Mouse (Mus musculus): ENCODE results near the gene Trim31. TPM values are rescaled to one million over a fixed set of nuclear protein-coding genes. Genes with fewer than 3 reads are reported as not detected.

Gene Trim31
- total and polyA plus RNA-seq, 3 experiments = not detected

GRCm38 (mm10) chr17:36896583-36896982, 1.3 kb upstream of the Trim31 start:
- peak; percentile 24 for DNase-seq

- no peak for DNase-seq
Observed at GRCm38 (mm10) chr17:36897065-36897464, 853 bp upstream of the Trim31 start.

GRCm38 (mm10) chr17:36899376-36899775, 1.5 kb downstream of the Trim31 start:
- no peak for DNase-seq

- no peak for DNase-seq
Observed at GRCm38 (mm10) chr17:36900001-36900400, 2.1 kb downstream of the Trim31 start.

GRCm38 (mm10) chr17:36900691-36901090, 2.8 kb downstream of the Trim31 start:
- DNase-seq = no peak

GRCm38 (mm10) chr17:36903651-36904050, 5.7 kb downstream of the Trim31 start:
- DNase-seq = peak; percentile 21

GRCm38 (mm10) chr17:36908235-36908634, 10.3 kb downstream of the Trim31 start:
- no peak for DNase-seq

- DNase-seq = no peak
Observed at GRCm38 (mm10) chr17:36909802-36910201, 11.9 kb downstream of the Trim31 start.

GRCm38 (mm10) chr17:36912031-36912430, 14.1 kb downstream of the Trim31 start:
- DNase-seq = no peak

GRCm38 (mm10) chr17:36914108-36914507, 16.2 kb downstream of the Trim31 start:
- DNase-seq = peak; percentile 61

- peak; percentile 43 for DNase-seq
Observed at GRCm38 (mm10) chr17:36915076-36915475, 17.2 kb downstream of the Trim31 start.

- peak; percentile 84 for DNase-seq
Observed at GRCm38 (mm10) chr17:36920239-36920638, 22.3 kb downstream of the Trim31 start.

- DNase-seq = no peak
Observed at GRCm38 (mm10) chr17:36922715-36923114, 24.8 kb downstream of the Trim31 start.

GRCm38 (mm10) chr17:36923491-36923890, 25.6 kb downstream of the Trim31 start:
- no peak for DNase-seq

- peak; percentile 73 for DNase-seq
Observed at GRCm38 (mm10) chr17:36927496-36928120, 29.7 kb downstream of the Trim31 start.

- no peak for DNase-seq
Observed at GRCm38 (mm10) chr17:36929236-36929932, 31.5 kb downstream of the Trim31 start.

- DNase-seq = no peak
Observed at GRCm38 (mm10) chr17:36930233-36930632, 32.3 kb downstream of the Trim31 start.

GRCm38 (mm10) chr17:36931130-36931529, 33.2 kb downstream of the Trim31 start:
- no peak for DNase-seq

GRCm38 (mm10) chr17:36931806-36932205, 33.9 kb downstream of the Trim31 start:
- DNase-seq = peak; percentile 71

GRCm38 (mm10) chr17:36938056-36938455, 40.1 kb downstream of the Trim31 start:
- peak; percentile 87 for DNase-seq

- DNase-seq = peak; percentile 51
Observed at GRCm38 (mm10) chr17:36942391-36942790, 44.5 kb downstream of the Trim31 start.

- DNase-seq = peak; percentile 42
Observed at GRCm38 (mm10) chr17:36942791-36943471, 45.0 kb downstream of the Trim31 start, which contains the start of gene Rnf39. Gene Rnf39 (plus strand): TSS chr17:36942918.

GRCm38 (mm10) chr17:36943691-36944090, 45.8 kb downstream of the Trim31 start:
- no peak for DNase-seq
